Mouse (Mus musculus): Measurements from ENCODE around the gene Ppp2r5e.

DNA sequence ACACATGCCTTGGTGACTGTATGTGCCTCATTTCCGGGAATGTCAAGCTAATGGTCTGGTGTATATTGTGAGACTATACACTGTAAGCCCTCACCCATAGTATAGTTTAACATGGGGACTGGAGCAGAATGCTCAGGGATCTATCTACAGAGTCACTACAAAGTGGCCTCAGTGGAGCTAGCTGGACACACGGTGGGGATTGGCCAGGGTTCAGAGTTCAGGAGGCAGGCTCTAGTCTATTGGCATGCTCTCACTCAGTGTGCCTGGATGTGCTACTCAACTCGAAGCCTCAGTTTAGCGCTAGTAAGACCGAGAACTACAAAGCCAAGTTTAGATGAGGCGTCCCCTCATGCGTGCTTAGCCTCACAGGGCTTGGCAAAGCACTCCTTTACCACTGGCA, 129.8 kb downstream of the Ppp2r5e start:
- TF ChIP-seq POLR2A (IDR thresholded peaks at IDR 0.05; ENCODE audit: borderline replicate concordance, control insufficient read depth, low read depth, low read length): no peak
- no peak for TF ChIP-seq CTCF (IDR thresholded peaks at IDR 0.05; ENCODE audit: control insufficient read depth, insufficient read depth, low read length)

All from bone marrow, adult 2 months (tissue).